Mouse (Mus musculus) MN1 (cell line): Measurements from ENCODE around the gene Dpysl5.

Source experiments
- DNase-seq: peaks from one replicate; pipeline ENCODE4 v3.0.0-alpha.2; 2016; ENCODE audit warnings: low spot score

The Dpysl5 gene

DNA sequence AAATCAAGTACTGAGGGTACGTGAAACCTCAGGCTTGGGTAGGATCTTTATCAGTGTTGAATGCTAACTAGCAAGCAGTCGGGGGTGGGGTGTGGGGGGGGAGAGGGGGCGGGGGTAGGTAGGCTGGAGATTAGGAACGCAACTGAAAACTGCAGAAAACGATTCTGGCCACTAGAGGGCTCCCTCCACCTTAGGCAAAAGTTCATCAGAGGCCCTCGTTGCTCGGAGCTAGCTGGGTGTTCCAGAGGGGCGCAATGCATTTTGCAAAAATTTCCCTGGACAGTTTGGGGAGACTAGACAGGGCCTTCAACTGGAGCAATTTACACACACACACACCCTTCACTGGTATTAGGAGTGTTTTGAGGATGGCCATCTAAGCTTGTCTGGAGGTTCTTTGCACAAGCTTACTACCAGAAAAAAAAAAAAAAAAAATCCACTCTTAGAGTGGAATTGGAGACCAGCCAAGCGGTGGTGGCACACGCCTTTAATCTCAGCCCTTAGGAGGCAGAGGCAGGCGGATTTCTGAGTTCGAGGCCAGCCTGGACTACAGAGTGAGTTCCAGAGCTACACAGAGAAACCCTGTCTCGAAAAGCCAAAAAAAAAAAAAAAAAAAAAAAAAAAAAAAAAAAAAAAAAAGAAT is 1.5 kb upstream of the Dpysl5 start:
- DNase-seq = peak; percentile 88

DNA sequence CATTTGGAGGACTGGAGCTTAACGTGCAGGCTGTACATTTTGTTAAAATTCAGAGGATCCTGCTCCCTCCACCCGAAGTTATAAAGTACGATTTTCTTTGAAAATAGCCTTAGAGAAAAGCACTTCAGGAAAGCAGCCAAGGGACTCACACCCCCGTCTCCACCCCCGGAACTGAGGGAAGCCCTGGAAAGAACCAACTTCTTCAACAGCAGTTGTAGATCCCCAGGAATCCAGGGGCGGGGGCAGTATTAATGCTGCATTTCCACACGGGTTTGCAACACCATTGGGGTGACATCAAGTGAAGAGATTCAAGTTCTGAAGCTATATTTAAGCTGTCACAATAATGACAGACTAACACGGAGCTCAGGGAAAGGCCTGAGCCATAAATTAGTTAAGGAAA is 878 bp upstream of the Dpysl5 start:
- DNase-seq = peak; percentile 25

DNA sequence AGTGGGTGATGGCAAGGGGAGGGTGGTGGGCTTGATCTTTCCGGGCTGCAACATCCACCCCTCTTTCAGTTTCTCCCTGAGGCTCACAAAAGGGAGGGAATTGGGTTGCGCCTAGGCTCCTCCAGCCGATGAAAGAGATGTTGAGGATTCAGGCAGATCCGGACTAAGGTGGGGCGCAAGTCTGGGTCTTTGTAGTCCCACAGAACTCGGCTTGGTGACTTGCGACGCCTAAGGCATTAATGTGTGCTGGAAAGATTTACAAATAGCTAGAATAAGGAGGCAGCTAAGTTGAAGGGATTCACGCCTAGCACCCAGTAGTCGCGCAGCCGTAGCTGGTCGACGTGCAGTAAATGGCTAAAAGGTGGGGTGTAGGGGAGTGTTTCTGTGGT is 632 bp downstream of the Dpysl5 start:
- DNase-seq = no peak

DNA sequence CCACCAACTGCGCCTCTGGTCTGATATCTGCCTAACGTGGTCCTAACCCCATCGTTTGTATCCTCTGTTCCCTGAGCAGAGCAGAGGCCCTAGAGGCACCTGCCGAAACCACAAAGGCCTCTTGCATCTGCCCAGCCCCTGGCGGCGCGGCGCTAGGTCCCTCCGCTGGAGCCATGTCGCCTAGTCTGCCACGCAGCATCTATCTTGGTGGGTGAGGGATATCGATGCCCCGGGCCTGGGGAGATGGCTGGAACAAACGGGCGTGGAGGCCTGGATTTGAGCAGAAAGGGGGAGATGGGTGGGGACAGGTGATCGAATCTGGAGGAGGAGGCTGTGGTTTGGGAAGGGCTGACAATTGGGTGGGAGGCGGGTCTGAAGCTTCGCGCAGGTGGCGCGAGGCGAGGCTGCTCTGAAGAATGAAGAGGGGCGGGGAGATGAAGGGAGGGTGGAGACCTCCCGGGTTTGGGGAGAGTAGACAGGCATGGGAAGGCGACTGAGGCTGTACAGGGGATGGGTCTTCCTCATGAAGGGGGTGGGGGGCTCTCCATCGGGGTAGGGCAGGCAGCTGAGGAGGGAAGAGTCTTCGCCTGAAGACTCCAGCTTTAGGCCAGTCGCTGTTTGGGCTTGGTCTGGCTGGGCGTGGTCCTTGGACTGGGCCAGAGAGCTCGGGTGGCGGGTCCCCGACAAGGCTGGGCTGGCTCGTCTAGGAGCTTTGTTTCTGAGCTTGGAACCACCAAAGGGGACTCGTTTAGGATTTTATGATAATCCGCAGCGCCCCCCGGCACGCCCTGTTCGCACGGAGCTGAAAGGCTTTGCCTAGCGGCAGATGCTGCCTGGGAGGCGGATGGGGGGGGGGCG is 1.3 kb downstream of the Dpysl5 start:
- peak; percentile 43 for DNase-seq

DNA sequence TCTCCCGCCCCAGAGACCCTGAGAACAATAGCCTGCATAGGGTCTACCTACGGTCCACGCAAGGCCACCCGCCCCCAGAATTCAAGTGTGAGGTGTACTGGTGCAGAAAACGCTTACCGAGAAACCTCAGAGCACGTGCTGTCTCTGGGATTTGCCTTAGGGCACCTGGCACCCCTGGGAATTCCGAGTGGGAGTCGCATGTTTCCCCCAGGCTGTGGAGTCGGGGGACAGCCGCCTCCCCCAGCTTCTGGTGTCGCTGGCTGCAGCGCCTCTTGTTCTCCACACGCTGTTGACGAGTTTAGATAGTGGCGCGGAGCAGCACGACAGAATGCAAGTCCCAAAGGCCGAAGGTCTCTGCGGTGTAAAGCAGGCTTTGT is 1.9 kb downstream of the Dpysl5 start:
- DNase-seq = no peak

DNA sequence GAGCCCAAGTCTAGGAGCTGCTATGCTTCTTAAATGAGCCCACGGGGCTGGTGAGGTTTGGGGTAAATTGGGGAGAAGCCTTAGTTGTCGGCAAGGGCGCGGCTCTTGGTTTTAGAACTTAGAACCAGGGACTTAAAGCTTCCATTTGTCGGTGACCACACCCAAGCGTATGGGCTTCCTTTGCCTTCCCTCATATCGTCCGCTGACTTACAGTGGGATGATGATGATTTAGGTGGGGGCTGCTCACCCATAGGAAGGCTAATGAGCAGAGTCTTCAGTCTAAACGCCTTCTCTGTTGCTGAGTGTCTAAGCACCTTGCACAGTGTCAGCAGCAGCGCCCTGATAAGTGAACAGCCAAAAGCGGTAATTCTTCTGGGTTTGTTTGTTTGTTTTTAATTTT is 2.3 kb downstream of the Dpysl5 start:
- no peak for DNase-seq

DNA sequence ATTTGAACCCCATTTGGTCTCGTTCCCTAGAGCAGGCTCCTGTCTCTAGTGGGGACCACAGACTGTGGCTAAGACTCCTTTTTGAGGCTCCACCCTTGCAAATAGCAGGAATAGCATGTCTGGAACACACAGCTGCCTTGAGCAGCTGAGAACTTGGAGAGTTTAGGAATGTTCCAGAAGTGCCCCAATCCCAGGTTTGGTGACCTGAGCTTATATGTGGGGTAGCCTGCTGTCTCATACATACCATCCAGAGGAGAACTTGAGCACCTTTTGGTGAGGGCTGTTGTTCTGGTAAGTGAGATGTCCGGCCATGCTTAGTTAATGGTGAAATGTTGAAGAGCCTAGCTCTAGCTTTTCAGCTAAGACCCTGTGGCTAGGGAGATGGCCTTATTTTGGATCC is 4.9 kb downstream of the Dpysl5 start:
- DNase-seq = no peak

DNA sequence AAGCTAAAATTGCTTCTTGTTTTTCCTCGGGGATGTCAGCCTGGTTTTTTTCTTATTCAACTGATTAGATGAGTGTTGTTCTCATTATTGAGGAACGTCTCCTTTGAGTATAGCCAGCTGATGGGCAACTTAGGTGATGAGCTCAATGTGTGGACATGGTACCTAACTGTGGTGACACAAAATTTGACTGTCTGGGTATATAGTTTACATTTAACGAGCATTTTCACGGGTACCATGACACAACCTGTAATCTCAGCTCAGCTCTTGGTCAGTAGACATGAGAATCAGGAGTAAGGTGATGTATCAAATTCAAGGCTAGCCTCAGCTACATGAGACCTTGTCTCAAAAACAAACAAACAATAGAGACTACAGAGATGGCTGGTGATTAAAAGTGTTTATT is 6.1 kb downstream of the Dpysl5 start:
- no peak for DNase-seq

DNA sequence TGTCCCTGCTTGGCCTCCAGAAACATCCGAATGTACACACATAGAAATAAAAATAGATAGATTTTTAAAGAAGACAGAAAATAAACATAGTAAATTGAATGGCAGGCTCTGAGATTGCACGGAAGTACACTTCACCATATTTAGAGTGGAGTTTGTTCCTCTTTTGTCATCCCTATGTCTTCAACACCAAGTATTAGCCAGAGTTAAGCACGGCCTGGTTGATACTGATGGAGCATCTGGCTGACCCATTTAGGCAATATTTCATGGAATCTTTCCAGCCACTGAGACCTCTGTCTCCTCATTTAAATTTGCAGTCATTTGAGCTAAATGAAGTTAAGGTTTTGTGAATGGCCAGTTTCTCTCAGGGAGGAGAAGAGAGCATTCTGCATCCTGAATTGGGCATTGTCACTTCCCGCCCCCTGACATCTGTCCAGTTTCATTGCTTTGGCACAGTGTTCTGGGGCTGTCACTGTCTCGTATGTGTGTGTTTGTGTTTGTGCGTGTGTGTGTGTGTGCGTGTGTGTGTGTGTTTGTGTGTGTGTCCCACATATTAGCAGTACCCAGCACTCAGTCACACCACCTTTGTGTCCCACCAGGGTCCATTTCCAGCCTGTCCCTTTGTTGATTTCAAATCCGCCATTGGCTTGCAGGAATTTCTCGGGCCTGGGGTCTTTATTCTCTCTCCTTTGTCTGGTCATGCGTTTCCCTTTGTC is 6.8 kb downstream of the Dpysl5 start:
- DNase-seq = peak; percentile 23

DNA sequence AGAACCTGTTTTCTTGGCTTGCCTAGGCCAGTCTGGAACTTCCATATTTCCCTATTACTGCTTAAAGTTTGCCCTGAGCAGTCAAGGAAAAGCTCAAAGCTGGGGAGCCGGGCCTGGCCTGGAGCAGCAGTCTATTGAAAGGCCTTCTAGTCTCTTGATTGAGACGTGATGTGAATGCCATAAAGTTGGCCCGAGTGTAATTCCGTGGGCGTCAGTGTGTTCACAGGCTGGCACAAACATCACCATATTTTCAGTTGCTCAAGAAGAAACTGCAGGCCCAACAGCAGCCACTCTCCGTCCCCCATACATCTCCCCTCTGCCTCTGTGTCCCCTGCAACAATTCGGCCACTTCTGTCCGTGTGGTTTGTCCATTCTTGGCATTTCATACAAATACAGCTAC is 10.6 kb downstream of the Dpysl5 start:
- no peak for DNase-seq

DNA sequence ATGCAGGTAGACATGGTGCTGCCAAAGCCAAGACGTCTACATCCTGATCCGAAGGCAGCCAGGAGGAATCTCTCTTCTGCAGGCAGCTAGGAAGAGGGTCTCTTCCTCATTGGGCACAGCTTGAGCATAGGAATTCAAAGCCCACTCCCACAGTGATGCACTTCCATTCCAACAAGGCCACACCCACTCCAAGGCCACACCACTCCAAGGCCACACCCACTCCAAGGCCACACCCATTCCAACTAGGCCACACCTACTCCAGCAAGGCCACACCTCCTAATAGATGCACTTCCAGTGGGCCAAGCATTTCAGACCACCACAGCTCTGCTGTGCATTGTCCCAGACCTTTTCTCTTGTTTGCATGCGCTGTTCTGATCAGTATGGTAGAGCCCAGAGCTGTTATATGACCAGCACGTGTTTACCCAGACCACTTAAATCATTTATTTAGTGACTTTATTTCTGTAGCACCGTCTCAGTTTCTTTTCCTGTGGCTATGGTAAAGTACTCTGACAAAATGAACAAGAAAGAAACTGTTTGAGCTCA is 14.9 kb downstream of the Dpysl5 start:
- DNase-seq = no peak

DNA sequence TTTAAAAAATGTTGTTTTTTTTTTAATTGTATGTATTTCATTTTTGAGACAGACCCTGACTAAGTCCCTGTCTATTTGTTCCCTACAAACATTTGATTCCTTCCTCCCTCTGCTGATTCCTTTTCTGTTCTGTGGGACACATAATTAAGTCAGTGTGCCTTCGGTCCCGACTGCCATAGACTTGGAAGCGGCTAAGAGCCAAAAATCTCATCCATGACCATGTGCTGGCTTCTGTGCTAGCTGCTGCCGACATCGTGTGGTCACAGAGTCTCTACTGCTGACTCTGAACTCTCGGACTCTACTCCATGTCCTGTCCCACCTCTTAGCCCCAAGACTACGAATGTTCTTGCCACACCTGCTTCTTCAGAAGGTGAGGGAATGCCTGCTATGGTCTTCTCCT is 21.1 kb downstream of the Dpysl5 start:
- no peak for DNase-seq

DNA sequence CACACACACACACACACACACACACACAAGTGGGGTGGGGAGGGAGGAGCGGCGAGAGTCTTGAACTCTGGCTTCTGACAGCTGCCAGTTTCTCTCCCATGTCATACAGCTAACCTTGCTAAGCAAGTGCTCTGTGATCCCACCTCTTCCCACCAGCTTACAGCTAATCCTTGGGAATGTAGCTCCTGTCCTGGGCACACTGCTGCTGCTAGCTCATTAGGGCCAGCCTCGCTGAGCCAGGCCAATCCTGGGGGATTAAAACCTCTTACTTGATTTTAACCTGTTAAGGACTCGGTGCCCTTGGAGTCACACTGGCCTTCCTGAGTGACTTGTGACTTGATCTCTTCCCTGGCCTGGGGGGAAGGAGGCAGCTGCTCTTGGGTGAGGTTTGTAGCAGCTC is 23.3 kb downstream of the Dpysl5 start:
- DNase-seq = no peak

DNA sequence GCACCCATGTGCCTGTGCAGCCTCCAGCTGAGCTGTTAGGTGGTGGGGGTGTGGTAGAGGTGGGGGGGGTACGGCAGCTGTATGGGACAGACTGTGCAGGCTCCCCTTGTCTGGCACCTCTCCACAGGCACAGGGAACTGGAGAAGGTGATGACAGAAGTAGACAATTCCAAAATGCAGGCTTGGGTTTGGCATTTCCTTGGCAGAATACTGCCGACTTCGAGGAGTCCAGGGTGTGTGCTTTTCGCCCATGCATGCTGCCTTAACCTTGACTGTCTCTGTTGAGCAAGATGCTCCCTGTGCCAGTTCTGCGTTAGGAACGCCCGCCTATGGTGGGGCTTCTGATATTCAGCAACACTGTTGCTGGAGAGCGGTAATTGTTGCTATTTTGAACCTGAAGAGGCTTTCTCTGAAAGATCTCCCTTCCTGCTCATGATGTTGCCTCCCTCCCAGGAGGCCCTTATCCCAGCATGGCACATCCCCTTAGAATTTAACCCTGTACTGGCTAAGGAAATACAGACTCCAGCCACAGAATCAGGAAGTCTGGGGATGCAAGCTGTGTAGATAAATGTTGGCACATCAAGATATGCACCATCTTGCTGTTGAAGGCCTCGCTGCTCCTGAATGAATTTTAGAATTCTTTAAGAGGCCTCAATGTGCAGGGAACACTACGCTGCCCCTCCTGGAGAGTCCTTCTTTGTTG is 26.9 kb downstream of the Dpysl5 start:
- peak; percentile 51 for DNase-seq

DNA sequence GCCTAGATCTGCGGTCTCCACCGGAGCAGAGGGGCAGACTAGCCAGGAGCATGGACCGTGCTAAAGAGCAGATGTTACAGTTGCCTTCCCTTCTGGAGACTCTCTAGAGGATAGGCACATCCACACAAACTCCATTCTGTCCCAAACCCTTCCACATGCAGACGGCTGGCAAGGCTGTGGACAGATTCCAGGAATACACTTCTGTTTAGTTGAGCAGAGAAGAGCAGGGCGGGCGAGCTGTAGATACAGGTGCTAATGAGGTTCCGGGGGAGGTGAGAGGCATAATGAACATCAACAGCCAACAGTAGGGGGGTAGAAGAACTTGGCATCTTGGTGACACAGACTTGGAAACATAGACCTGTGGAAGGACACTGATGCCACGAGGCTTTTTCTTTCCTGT is 28.2 kb downstream of the Dpysl5 start:
- DNase-seq = no peak

DNA sequence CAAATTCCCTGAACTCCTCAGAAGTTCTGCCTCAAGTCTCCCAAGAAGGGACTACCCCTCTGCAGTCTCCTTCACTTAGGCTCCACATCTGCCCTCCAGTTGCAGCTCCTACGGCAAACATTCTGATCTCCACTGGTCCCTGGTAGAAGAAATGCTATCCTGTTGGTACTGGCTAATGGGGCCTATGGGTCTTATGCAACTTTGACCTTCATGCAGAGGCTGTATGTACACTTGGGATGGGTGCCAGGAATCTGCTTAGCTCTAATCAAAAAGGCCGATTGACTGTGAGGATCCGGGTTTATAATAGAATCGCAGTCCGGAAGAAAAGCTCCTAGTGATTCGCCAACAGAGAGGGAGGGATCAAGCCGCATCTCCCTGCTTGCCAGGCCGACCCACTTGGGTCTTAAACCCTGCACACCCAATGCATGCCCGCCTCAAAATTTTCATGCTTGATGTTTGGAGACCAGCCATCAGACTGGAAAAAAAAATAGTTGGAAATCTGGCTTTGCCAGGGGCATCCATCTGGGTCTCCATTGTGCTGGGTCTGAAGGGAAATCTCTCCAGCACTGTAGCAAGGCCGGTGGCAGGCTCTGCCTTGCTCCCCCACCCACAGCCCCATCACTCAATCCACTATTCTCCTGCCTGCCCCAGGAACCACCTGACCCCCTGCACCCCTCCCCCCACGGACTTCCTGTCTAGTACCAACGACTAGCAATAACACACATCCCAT is 38.4 kb downstream of the Dpysl5 start:
- no peak for DNase-seq

DNA sequence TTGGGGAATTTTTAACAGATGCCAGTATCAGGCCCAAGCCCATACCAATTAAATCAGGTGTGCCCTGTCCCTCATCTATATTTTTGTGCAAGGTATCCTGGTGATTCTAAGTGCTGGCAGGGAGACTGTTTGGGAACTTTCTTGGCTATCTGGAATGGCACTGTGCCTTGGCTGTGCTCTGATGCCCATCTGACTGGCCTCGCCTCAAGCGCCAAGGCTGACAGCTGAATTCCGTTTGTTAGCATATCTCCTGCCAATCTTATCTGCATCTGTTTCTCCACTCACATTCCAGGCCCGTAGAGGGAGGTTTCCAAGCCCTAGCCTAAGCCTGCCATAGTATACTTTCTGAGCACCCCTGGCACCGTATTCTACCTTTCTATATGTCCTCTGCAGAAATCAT is 39.7 kb downstream of the Dpysl5 start:
- DNase-seq = no peak

DNA sequence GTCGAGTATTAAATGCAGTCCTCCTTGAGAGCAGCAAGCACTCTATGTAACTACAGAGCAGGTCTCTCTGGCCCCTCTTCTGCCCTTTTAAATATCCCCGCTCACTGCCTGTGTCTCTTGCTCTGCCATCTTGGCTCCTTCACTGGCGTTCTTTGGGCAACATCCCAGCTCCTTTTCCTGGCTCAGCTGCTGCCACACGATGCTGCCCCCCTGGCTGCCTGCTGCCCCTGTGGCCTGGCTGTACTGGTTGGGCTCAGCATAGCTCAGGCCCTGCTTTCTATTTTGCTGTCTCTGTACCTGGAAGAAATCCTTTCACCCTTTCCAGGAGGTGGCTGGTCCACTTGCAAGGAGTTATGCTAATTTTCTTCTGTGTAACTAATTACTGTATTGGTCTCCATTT is 41.8 kb downstream of the Dpysl5 start:
- DNase-seq = no peak

DNA sequence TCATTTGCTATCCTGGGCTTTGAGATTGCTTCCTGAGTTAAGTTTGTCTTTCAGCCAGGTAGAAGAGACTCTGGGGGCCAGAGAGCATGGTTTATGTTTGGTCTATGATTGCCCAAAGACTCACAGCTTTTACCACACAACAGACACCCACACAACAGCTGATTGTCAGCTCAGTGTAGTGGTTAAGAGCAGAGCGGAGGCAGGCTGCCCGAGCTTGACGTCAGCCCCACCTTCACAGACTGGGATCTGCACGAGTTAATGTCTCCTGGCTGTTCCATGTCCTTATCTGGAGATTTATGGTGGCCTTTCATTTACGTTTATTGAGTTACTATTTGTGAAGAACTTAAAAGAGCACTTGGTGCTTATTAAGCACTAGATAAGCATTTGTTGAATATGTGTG is 43.9 kb downstream of the Dpysl5 start:
- no peak for DNase-seq

DNA sequence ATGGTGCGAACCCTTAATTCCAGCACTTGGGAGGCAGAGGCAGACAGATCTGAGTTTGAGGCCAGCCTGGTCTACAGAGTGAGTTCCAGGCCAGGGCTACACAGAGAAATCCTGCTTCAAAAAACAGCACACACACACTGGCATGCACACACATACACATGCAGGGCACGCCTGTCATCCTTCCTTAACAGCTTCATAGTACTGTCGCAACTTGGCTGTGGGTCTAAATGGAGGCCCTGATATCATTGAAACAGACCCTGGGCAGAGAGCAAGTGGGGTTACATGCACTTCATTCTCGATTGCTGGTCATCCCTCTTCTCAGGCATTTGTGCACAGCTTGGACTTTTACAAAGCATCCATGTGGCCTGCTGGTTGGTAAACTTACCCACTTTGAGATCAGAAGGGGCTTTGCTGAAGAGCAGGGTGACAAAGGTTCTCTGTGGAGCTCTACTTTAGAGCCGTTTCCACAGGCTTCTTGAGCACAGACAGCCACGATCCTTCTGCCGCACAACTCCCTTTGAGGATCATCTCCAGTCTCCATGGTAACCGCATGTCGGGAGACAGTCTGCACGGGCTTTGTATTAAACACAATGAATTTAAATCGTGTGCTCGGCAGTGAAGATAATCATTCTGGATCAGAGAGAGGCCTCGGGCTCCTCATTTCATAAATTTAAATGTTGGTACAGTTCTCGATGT is 51.6 kb downstream of the Dpysl5 start:
- DNase-seq = no peak

DNA sequence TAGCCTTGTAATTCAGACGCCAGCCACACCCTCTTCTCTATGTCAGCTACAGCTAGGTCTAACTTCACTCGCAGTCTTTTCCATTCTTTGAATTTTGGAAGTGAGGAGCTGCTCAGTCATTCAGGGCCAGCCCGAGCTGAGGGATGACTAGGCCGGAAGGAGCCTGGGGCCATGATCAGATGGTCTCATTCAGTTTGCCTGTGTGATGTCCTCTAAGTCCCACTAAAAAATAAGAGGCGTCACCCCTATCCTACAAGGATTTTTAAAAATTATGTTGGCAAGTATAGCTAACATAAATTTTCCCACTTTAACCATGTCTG is 52.1 kb downstream of the Dpysl5 start:
- no peak for DNase-seq
